Mouse (Mus musculus): ENCODE measurements at regions not wholly inside any gene's neighbourhood (a gene's known extent, or its start where the extent isn't known, plus 50 kb on each side); places are given as distances from the start of the nearest gene placed in this dataset.

DNA sequence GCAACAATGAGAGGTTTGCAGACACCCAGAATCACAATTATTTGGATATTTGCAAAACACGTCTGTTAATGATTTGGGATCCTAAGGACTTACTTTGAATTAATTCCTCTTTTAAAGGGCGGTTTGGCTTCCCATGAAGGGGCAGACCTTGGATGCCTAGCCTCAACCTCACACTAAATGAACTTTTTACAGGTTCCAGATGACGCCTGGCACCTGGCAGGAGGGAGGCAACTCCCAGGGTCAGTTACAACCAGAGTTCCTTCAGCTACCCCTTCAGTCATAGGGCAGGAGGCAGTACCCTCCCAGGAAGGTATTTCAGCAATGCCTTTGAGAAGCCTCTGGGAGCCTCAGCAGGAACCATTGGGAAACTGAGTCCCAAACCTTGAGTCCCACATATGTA is 57.9 kb upstream of the Stx18 start:
- CTCF ChIA-PET: no interaction called here

DNA sequence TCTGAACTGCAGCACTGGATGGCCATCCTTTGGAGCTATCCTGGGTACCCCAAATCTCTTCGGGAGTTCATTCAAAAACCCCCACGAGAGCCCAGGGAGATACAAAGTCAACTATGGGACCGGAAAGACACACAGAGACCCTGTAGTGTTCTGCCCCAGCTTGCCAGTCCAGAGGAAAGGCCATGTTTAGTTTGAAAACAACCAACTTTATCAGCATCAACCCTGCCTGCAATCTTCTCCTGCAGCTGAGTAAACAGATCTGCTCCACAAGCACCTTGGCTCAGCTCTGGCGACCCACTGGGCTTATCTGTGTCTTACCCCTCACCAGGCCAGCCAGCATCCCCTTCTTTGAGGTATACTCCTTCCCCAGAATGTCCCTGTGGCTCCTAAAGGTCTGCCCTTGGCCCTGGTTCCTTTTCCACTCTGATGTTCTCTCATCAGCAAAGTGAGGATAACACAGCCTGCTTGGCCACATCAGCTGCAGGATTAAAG is 61.6 kb upstream of the Stx18 start:
- ChIA-PET POLR2A (no interaction called here), CTCF (no interaction called here)

More for the DNA sequence above, 57.9 kb upstream of the Stx18 start:
- POLR2A ChIA-PET: no interaction called here

GRCm38 (mm10) chr5:37972980-37973545 is 65.5 kb upstream of the Stx18 start:
- ChIA-PET CTCF (no interaction called here), POLR2A (no interaction called here)

- POLR2A ChIA-PET: interaction anchor here in 1 of 4 experiments (1.0 kb wide), 1 partner anchor 68 kb away, joined by 3 read pairs; no protein-coding TSS in a partner anchor
- CTCF ChIA-PET: no interaction called here
Observed at GRCm38 (mm10) chr5:37971724-37972123, 66.8 kb upstream of the Stx18 start.

DNA sequence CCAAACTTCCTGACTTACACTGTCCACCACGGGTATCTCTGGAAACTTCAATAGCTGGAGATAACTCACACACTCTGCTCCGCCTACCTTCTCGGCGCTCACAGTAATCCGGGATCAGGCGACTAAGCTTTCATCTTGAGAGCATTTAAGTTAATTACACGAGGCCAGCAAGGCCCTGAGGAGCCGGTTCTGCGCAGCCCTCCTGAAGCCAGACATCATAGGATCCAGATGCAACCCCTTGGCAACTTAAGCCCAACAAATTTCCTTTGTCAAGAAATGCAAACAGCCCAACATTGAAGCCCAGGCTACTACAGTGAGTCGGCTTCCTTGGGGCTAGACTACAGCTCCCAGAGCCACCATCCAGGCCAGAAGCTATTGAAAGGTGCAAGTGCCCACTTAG is 69.9 kb upstream of the Stx18 start:
- ChIA-PET POLR2A (no interaction called here), CTCF (interaction anchor here in 1 of 4 experiments (0.8 kb wide), 1 partner anchor 94 kb away, joined by 3 read pairs; no protein-coding TSS in a partner anchor)

DNA sequence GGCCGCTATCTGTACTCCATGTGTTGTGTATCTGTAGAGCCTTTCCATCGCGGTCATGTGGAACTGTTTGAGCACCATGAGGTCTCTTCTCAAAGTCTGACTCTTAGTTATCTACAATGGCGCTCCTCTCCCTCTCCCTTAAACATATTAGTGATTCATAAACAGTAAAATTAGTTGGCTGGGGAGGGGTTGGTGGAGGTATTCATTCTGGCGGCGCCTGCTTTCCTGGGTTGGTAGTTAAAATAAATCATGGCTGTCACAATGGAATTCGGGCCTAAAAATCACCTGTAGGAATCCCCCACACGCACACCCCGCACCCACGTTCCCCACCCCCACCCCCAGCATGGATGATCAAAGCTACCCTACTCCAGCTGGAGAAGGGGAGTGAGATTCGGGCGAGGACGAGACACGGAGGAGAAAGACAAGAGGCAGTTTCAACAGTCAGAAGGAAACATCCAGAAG is 70.6 kb upstream of the Stx18 start:
- POLR2A ChIA-PET: no interaction called here

DNA sequence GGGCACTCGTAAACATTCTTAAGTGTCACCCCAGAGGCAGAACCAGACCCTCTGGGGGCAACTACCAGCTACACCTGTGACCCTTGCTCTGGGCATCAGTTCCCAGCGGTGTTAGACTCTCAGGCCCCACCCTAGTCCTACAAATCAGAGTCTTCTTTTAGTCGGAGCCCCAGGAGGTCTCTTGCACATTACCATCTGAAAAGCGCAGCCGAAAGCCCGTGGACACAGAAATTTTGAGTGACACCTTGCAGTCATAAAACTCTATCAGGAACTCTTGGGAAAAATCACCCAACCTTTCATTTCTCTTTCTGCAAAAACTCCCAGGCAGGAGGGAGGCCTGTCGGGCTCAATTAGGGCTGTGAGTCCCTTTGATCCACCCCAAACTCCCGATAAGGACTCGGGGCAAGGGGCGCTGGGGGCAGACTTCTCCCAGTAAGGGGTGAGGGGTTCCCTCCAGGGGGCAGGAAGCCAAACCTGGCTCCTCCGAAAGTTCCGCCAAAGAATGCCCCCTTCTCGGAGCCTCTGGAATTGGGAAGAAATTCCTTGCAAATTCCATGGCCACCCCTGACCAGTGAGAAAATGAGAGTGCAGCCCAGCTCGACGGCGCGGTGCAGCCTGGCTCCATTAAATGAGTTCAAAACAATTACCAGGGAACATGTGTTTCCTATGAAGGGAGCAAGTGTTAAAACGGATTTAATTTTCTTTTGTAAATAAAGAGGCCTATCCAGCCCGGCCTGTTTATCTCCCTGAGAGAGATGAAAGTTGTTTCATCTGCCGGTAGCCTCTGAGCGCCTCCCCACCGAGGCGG is 71.2 kb upstream of the Stx18 start:
- POLR2A ChIA-PET: interaction anchor here in 1 of 4 experiments (1.1 kb wide), 2 partner anchors 10 to 72 kb away, joined by 3 read pairs; no protein-coding TSS in a partner anchor
- CTCF ChIA-PET: interaction anchor here in 1 of 4 experiments (0.7 kb wide), 1 partner anchor 11 kb away, joined by 4 read pairs; no protein-coding TSS in a partner anchor

More for the DNA sequence above, 70.6 kb upstream of the Stx18 start:
- CTCF ChIA-PET: interaction anchor here in 2 of 4 experiments (0.7 to 0.8 kb wide), 2 partner anchors 10 to 94 kb away, joined by 3 to 4 read pairs; no protein-coding TSS in a partner anchor

DNA sequence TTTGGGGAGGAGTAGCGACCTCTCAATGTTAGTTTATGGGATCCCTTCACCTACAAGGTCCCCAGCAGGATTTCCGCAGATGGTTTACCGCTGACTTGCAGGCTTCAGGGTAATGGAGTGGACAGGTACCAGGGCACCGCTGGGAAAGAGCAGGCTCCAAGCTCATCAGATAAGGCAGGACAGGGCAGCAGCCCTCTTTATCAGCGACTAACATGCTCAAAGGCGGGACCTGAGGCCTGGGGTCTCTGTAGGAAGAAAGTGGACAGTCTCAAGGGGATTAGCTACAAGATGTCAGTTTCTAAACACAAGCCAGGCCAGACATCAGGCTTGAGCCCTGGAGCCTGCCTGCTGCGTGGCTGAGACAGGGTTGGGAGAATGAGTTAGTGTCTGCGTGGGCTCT is 74.9 kb upstream of the Stx18 start:
- POLR2A ChIA-PET: interaction anchor here in 1 of 4 experiments (0.6 kb wide), 1 partner anchor 211 kb away, joined by 3 read pairs; no protein-coding TSS in a partner anchor
- CTCF ChIA-PET: interaction anchor here in 1 of 4 experiments (0.6 kb wide), 1 partner anchor 934 kb away, joined by 7 read pairs; no protein-coding TSS in a partner anchor

- CTCF ChIA-PET: no interaction called here
Observed at GRCm38 (mm10) chr5:37962513-37962912, 76.0 kb upstream of the Stx18 start.

DNA sequence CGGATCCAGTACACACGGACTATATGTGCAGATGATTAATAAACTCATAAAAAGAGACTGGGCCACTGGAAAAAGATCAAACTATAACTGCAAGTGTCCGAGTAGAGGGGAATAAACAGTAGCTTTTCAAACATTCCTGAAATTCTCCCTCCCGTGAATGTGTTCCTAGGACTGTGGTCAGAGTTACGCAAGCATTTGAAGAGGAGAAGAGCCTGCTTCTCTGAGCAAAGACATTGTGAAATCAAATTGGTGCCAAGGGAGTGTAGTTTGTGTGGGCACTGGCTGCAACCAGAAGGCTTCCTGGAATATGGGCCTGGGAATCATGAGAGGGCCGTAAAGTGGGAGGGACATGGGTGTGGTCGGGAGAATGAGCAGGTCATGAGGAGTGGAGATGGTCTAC is 78.3 kb upstream of the Stx18 start:
- CTCF ChIA-PET: no interaction called here
- POLR2A ChIA-PET: no interaction called here

More at GRCm38 (mm10) chr5:37962513-37962912, 76.0 kb upstream of the Stx18 start:
- POLR2A ChIA-PET: no interaction called here

DNA sequence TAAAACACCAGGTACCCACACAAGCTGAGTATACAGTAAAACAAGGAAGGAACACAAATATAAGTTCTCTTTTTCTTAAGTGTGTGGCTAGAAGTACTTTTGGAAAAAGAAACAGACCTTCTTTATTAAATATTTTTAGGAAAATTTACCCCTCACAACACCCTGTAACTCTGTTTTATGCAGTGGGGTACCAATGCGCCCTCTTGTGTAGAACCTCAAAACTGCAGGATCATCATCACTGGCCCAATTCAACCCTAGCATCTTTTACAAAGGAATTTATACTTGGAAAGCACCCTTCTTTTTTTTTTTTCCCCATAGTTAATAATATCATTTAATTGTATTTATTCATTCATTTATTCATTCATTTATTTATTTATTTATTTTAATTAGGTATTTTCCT is 86.4 kb upstream of the Stx18 start:
- ChIA-PET CTCF (interaction anchor here in 3 of 4 experiments (0.7 to 1.4 kb wide), 4 partner anchors 122 to 215 kb away, joined by 3 to 15 read pairs (median 3); no protein-coding TSS in a partner anchor), POLR2A (no interaction called here)

DNA sequence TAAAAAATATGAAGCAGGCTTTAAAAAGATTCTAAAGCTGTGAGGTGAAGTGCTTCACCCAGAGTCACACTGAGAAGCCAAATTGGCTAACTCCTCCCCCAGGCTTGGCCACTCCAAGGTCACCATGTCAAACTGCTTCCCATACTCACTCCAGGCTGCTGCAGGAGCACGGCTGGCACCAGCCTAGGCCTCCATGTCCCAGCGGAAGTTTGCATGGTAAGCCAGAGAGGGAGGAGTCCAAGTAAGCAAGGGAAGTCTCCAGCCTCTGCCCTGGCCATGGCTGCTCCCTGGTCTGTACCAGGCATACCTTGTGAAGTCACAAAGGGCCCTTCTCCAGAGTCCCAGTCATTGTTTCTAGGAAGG is 105.8 kb upstream of the Stx18 start:
- POLR2A ChIA-PET: no interaction called here
- CTCF ChIA-PET: interaction anchor here in 1 of 4 experiments (0.6 kb wide), 1 partner anchor 128 kb away, joined by 3 read pairs; no protein-coding TSS in a partner anchor

DNA sequence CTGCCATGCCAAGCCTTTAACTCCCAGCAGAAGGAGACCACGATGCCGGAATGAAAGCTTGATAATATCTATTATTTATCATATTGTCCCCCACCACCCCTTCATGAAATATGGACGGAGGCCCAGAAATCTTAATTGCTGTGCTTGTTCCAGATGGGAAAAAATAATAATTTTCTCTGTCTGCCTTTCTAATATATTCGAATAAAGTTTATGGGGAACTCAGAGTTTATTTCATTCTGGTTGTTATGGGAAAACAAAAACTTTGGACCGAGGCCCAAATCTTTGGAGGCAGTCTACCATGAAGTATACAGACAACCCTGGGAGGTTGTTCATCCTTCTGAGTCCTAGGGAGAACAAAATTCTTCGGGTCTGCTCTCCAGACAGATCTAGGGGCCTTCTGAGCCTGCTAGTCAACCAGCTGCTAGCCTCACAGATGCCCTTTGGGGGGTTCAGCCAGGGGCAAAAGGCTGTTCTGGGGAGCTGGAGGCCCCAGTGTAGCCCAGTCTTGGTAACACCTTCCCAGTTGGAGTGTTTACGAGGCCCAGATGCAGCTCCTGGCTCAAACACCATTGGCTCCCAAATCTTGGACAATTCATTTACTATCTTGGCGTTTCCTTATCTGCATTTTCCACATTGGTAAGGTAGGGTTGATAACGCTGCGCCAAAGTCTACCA is 106.3 kb upstream of the Stx18 start:
- POLR2A ChIA-PET: no interaction called here
- CTCF ChIA-PET: no interaction called here

- POLR2A ChIA-PET: interaction anchor here in 1 of 4 experiments (0.6 kb wide), 1 partner anchor 91 kb away, joined by 8 read pairs; no protein-coding TSS in a partner anchor
- CTCF ChIA-PET: interaction anchor here in 1 of 4 experiments (0.6 kb wide), 1 partner anchor 774 kb away, joined by 7 read pairs; no protein-coding TSS in a partner anchor
Observed at GRCm38 (mm10) chr5:37920481-37920880, 96.1 kb upstream of the Msx1 start.

DNA sequence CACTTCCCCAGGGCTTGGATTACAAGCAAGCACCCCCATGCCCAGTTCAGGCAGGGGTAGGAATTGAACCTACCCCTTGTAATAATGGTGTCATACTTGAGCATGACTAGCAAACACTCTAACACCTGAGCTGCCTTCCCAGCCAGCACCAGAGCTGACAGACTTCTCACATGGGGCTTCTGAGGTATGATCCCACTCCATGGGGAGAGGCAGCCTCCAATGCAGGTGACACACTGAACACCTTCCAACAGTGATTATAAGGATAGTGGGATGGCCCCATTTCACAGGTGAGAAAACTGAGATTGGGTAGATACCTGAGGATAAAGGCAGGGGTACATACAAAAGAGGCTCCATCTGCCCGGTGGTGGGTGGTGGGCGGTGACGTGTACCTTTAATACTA is 94.7 kb upstream of the Msx1 start:
- ChIA-PET CTCF (no interaction called here), POLR2A (no interaction called here)

DNA sequence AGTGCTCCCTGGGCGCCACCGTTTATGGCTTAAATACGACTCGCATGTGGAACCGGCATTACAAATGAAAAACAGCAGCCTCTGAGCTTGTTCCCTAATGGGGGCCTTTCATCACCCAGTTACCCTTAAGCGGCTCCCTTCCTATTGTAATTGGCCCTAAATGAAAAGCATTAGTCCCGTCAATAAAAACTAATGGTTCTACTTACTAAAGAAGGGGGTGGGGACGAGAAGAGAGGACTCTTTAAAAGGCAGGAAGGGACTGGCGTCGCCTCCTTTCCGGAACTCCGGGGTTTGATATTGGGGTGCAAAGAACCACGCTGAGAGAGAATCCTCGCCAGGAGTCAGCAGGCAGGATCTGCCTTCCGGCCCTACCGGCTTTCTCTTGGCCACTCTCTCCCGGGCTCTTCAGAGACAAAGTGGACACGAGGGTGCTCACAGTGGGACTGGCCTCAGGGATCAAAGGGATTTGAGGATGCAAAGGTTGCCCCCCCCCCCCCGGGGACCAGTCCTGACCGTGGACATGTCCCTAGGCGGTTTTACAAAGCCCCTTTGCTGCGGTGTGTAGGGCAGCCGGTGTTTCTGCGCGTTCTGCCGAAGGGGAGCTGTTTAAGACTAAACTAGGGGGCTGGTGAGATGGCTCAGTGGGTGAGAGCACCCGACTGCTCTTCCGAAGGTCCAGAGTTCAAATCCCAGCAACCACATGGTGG is 93.8 kb upstream of the Msx1 start:
- POLR2A ChIA-PET: interaction anchor here in 1 of 4 experiments (0.9 kb wide), 1 partner anchor 97 kb away, joined by 3 read pairs; no protein-coding TSS in a partner anchor
- CTCF ChIA-PET: no interaction called here

DNA sequence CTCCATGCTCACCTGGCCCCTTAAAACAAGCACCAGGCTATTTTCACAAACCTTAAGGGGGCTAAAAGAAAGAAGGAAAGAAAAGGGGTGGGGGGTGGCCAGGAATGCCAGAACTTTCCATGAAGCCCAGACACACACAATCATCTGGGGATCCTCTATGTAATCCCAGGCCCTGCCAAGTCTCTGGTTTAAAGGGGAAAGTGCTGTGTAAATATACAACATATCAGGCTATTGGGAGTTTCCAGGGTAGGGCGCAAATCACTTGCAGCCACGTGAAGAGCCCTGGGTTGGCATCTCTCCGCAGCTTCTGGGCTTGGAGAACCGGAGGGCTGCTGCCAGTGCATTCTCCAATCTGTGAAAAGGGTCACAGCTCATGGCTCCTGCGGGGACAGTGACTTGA is 92.8 kb upstream of the Msx1 start:
- POLR2A ChIA-PET: interaction anchor here in 3 of 4 experiments (0.6 to 1.0 kb wide), 4 partner anchors 18 to 766 kb away, joined by 3 read pairs; no protein-coding TSS in a partner anchor
- CTCF ChIA-PET: interaction anchor here in 2 of 4 experiments (0.6 to 0.9 kb wide), 2 partner anchors 256 to 280 kb away, joined by 3 read pairs; no protein-coding TSS in a partner anchor

DNA sequence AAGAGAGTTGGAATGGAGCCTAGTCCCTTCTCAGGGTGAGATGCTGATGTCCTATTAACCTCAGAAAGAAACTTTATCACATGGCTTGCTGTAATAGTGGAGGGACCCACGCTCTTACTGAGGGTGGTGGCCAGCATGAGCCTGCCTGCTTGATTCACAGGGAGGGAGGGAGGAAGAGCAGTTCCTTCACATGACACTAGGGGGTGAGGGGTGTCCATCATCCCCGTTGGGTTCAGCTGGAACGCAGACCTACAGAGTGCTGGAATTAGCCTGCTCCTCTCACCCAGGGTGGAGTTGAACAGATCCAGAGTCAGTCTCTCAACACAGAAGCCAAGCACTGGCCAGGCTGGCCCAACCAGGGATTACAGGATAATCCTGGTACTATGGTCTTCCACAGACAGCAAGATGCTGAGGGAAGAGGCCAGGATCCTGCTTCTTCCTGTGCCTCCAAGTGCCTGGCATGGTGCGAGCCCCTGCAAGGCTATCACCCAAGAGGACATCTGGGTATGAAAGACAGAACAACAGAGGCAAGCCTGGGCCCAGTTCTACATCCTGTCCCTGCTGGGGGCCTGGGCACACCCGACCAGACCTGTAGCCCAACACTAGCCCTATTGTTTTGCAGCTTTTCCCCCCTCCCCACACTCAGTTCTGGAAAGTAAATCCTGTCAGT is 80.4 kb upstream of the Msx1 start:
- POLR2A ChIA-PET: no interaction called here
- CTCF ChIA-PET: interaction anchor here in 1 of 4 experiments (0.6 kb wide), 1 partner anchor 182 kb away, joined by 3 read pairs; no protein-coding TSS in a partner anchor

Measured in embryonic stem cell, embryonic (primary cell).